Mouse (Mus musculus) embryonic stem cell, embryonic (primary cell): ENCODE results near the gene Acot11.

Experiments used
- CTCF ChIA-PET, 4 experiments: fragments of 300-600 bp in 2 of 4; fragments of 350-600 bp in 2 of 4; sonication (Branson Sonifier 250); formaldehyde crosslinking; loops; one replicate each; lab custom pipeline; 2022; ENCODE audit warnings: inconsistent platforms in 2 of 4; lab: Charles Lee
- POLR2A ChIA-PET, 4 experiments: fragments of 300-600 bp in 2 of 4; fragments of 350-600 bp in 2 of 4; sonication (Branson Sonifier 250); formaldehyde crosslinking; loops; one replicate each; lab custom pipeline; 2022; ENCODE audit warnings: antibody characterized with exemption in 4 of 4, inconsistent platforms in 1 of 4; lab: Charles Lee

Acot11 gene

GRCm38 (mm10) chr4:106793826-106794225 lies 11.0 kb downstream of the Acot11 start:
- CTCF ChIA-PET: interaction anchor here in 3 of 4 experiments (0.5 to 3.0 kb wide), 6 partner anchors 11 to 555 kb away, joined by 3 to 14 read pairs (median 4); partner anchors contain the start of gene Acot11 (in 2 of the 3)

DNA sequence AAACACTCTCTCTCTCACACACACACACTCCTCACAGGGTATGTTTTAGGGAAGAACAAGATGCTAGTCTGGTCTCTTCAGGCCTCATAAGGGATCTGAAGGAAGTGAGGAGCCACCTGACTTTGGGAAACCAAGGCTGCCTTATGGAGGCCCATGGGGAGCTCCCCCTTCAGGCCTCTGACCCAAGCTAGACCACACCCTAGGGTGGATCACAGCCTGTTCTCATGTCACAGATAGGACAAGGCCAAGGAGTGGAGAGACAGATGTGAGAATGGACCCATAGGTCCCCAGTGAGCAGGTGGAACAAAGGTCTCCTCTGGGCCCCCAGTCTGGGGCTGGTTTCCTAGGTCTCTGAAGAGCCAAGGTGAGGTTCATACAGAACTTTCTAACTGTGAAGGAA lies 12.5 kb downstream of the Acot11 start:
- CTCF ChIA-PET: interaction anchor here in 2 of 4 experiments (0.5 to 1.5 kb wide), 2 partner anchors 16 to 177 kb away, joined by 3 to 9 read pairs; no protein-coding TSS in a partner anchor
- POLR2A ChIA-PET: interaction anchor here in 1 of 4 experiments (0.6 to 1.4 kb wide), 2 partner anchors 8 to 46 kb away, joined by 4 read pairs; no protein-coding TSS in a partner anchor

More at GRCm38 (mm10) chr4:106793826-106794225, 11.0 kb downstream of the Acot11 start:
- POLR2A ChIA-PET: interaction anchor here in 2 of 4 experiments (1.4 to 1.7 kb wide), 2 partner anchors 10 kb away, joined by 4 to 5 read pairs; no protein-coding TSS in a partner anchor

DNA sequence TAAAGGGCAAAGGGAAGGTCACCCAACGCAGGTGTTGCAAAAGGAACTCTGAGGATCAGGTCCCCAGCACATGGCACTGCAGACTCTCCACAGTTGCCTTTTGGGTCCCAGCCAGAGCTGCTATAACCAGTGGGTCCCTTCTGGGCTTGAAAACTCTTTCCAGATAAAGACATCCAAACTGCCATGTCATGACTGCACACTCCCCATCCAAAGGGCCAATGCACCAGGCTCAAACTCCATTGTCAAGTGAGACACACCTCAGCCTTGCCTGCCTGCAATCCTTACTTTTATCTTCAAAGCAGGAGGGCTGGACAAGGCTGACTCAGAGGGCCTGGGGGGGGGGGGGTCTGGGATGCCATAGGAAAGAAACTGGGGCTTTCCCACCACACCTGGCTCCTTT lies 13.9 kb downstream of the Acot11 start:
- ChIA-PET CTCF (interaction anchor here in 3 of 4 experiments (0.6 to 1.5 kb wide), 3 partner anchors 9 to 198 kb away, joined by 3 to 4 read pairs (median 3); no protein-coding TSS in a partner anchor), POLR2A (no interaction called here)

GRCm38 (mm10) chr4:106790218-106790617 lies 14.6 kb downstream of the Acot11 start:
- POLR2A ChIA-PET: interaction anchor here in 3 of 4 experiments (0.6 to 0.8 kb wide), 3 partner anchors 14 to 300 kb away, joined by 3 read pairs; partner anchors contain the start of gene Acot11 (in 1 of the 3)
- CTCF ChIA-PET: interaction anchor here in 3 of 4 experiments (0.6 to 1.9 kb wide), 7 partner anchors 10 to 292 kb away, joined by 3 to 12 read pairs (median 4); no protein-coding TSS in a partner anchor

GRCm38 (mm10) chr4:106789705-106790104 lies 15.1 kb downstream of the Acot11 start:
- CTCF ChIA-PET: interaction anchor here in 3 of 4 experiments (0.6 to 1.9 kb wide), 6 partner anchors 10 to 293 kb away, joined by 3 to 12 read pairs (median 4); no protein-coding TSS in a partner anchor
- POLR2A ChIA-PET: interaction anchor here in 3 of 4 experiments (0.6 to 1.1 kb wide), 3 partner anchors 12 to 300 kb away, joined by 3 to 5 read pairs (median 3); no protein-coding TSS in a partner anchor

DNA sequence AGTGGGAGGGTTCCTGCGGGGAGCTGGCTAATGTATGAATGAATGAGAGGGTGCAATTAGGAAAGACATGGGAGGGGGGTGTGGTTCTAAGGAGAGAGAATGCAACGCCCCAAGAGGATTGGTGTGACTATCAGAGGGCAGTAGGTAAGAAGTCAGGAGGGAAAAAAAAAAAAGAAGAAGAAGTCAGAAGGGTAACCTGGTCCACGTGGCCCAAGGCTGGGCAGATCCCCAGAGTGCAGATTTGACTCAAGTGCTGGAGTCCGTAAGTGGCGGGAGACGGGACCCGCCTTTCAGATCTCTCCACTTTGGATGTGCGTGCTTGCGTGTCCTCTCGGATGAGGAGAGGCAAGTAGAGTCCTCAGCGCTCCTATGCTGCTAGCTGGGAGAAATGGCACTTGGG lies 16.2 kb downstream of the Acot11 start:
- POLR2A ChIA-PET: interaction anchor here in 3 of 4 experiments (0.6 to 1.1 kb wide), 5 partner anchors 11 to 493 kb away, joined by 3 to 5 read pairs (median 4); no protein-coding TSS in a partner anchor

DNA sequence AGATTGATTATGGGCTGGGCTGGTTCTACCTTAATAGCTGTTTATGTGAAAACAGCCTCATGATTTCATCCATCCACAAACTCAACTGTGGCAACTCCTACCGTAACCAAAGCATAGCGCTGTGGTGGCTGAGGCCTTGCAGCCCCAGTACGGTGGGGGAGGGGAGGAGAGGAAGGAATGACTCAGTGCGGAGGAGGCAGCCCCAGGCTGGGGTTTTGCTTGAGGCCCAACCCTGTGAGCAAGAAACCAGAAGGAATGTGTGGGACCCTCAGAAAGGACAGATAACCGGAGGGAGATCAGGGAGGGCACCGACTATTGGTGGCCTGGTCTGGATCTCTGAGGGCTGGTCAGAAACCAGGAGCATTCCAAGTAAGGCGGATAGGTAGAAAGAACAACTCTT lies 17.0 kb downstream of the Acot11 start:
- CTCF ChIA-PET: no interaction called here
- POLR2A ChIA-PET: interaction anchor here in 2 of 4 experiments (0.5 to 1.4 kb wide), 2 partner anchors 23 to 242 kb away, joined by 3 read pairs; no protein-coding TSS in a partner anchor

More for the DNA sequence above, 16.2 kb downstream of the Acot11 start:
- CTCF ChIA-PET: interaction anchor here in 3 of 4 experiments (0.6 to 1.9 kb wide), 4 partner anchors 11 to 253 kb away, joined by 3 to 8 read pairs (median 6); no protein-coding TSS in a partner anchor

GRCm38 (mm10) chr4:106785753-106786540 lies 18.9 kb downstream of the Acot11 start:
- CTCF ChIA-PET: interaction anchor here in 3 of 4 experiments (0.6 to 1.3 kb wide), 6 partner anchors 10 to 550 kb away, joined by 3 to 12 read pairs (median 6); no protein-coding TSS in a partner anchor
- POLR2A ChIA-PET: interaction anchor here in 2 of 4 experiments (0.6 to 1.4 kb wide), 6 partner anchors 23 to 1563 kb away, joined by 3 to 4 read pairs (median 3); no protein-coding TSS in a partner anchor

GRCm38 (mm10) chr4:106785345-106785744 lies 19.5 kb downstream of the Acot11 start:
- CTCF ChIA-PET: interaction anchor here in 1 of 4 experiments (1.0 to 1.3 kb wide), 2 partner anchors 28 to 77 kb away, joined by 3 read pairs; no protein-coding TSS in a partner anchor
- POLR2A ChIA-PET: interaction anchor here in 1 of 4 experiments (0.5 kb wide), 1 partner anchor 21 kb away, joined by 3 read pairs; no protein-coding TSS in a partner anchor

- ChIA-PET CTCF (interaction anchor here in 2 of 4 experiments (0.6 to 1.3 kb wide), 3 partner anchors 28 to 86 kb away, joined by 3 to 4 read pairs (median 3); no protein-coding TSS in a partner anchor), POLR2A (interaction anchor here in 1 of 4 experiments (0.5 to 1.4 kb wide), 2 partner anchors 8 to 22 kb away, joined by 3 to 4 read pairs; no protein-coding TSS in a partner anchor)
Observed at GRCm38 (mm10) chr4:106784806-106785205, 20.0 kb downstream of the Acot11 start.

DNA sequence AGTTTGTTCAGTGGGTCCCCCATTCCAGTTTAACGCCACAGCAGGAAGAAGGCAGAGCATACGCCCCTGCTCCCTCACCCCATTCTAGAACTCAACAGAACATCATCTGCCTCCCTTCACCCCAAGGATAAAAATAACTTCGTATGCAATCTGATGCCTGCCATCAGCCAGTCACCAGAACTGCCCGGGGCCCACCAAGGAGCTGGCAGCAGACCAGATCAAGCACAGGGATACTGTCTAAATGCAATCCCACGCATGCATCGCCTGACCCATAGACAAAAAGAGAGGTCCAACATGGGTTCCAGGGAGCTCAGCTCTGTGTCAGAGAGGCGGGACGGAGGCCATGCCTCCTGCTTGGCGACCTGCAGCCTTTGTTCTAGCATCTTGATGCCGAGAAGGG lies 21.7 kb downstream of the Acot11 start:
- CTCF ChIA-PET: interaction anchor here in 1 of 4 experiments (0.5 kb wide), 1 partner anchor 137 kb away, joined by 20 read pairs; no protein-coding TSS in a partner anchor
- POLR2A ChIA-PET: interaction anchor here in 1 of 4 experiments (1.0 kb wide), 1 partner anchor 16 kb away, joined by 3 read pairs; no protein-coding TSS in a partner anchor

GRCm38 (mm10) chr4:106780045-106780444 lies 24.8 kb downstream of the Acot11 start:
- ChIA-PET POLR2A (no interaction called here), CTCF (interaction anchor here in 1 of 4 experiments (0.7 kb wide), 1 partner anchor 136 kb away, joined by 3 read pairs; no protein-coding TSS in a partner anchor)

GRCm38 (mm10) chr4:106778116-106778788 lies 26.5 kb downstream of the Acot11 start:
- CTCF ChIA-PET: interaction anchor here in 1 of 4 experiments (1.1 to 1.3 kb wide), 2 partner anchors 21 to 164 kb away, joined by 3 to 4 read pairs; no protein-coding TSS in a partner anchor
- POLR2A ChIA-PET: interaction anchor here in 2 of 4 experiments (0.6 to 1.2 kb wide), 3 partner anchors 10 to 73 kb away, joined by 3 to 5 read pairs (median 3); no protein-coding TSS in a partner anchor

- ChIA-PET POLR2A (interaction anchor here in 1 of 4 experiments (1.2 kb wide), 1 partner anchor 12 kb away, joined by 5 read pairs; no protein-coding TSS in a partner anchor), CTCF (interaction anchor here in 2 of 4 experiments (0.7 to 1.7 kb wide), 2 partner anchors 15 to 27 kb away, joined by 4 to 9 read pairs; no protein-coding TSS in a partner anchor)
Observed at GRCm38 (mm10) chr4:106776998-106777397, 27.8 kb downstream of the Acot11 start.

- ChIA-PET CTCF (interaction anchor here (0.5 to 1.7 kb wide), 10 partner anchors 11 to 1174 kb away, joined by 3 to 9 read pairs (median 4); no protein-coding TSS in a partner anchor), POLR2A (interaction anchor here in 3 of 4 experiments (0.5 to 1.2 kb wide), 3 partner anchors 19 to 482 kb away, joined by 3 to 13 read pairs (median 3); no protein-coding TSS in a partner anchor)
Observed at GRCm38 (mm10) chr4:106775767-106776166, 29.0 kb downstream of the Acot11 start.

DNA sequence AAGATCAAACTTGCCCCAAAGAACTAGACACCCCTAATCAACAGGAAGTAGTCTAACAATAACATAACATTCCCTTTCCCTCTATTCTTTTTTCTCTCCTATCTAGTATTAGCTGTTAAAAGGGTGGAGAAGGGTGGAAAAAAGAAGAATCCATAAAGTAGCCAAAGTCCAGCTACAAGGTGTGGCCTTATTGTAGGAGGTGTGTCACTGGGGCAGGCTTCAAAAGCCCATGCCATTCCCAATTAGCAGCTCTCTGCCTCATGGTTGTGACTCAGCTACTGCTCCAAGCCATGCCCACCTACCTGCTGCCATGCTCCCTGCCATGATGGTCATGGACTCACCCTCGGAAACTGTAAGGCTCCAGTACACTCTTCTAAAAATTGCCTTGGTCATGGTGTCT lies 32.2 kb downstream of the Acot11 start:
- ChIA-PET CTCF (interaction anchor here in 2 of 4 experiments (0.5 to 1.1 kb wide), 5 partner anchors 27 to 605 kb away, joined by 3 to 6 read pairs (median 4); no protein-coding TSS in a partner anchor), POLR2A (no interaction called here)

GRCm38 (mm10) chr4:106769306-106769705 lies 35.5 kb downstream of the Acot11 start:
- ChIA-PET POLR2A (no interaction called here), CTCF (no interaction called here)
